Mouse (Mus musculus): ENCODE measurements around the gene Aldh4a1.

The Aldh4a1 gene

DNA sequence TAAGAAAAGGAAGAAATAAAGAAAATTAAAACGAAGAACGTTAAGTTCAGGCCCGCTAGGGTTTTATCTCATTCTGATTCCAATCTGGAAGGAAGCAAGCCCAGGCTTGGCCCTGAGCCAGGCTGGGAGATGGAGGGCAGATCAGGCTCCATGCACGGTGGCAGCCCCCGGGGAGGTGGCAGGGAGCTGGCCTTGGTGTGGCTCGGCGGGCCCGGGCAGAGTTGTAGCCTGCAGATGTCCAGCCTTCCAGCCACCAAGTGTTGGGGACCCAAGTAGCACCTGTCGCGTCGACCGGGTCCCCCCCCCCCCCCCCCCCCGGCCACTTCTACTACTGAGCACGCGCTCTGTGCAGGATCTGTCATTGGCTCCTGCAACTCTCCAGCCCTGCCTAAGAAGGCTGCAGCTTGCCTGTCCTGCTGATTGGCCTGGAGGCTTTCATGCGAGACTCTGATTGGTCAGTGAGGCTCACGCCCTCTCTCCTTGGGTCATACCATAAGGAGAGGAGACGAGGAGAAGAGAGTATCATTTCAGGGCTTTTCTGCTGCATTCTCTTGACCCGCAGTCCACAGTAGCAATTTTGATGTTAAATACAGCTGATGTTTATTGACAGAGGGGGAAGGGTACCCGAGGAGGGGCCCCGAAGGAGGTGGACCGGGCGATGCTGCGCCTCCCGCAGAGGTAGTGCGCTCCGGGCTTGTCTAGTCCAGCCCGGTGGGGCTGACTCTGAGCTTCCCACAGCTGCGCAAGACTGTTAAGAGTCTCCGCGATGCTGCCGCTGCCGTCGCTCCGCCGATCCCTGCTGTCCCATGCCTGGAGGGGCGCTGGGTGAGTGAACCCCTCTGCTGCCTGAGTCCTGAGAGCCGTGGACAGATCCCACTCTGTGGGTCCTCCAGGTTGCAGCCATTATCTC is at the start of gene Aldh4a1:
TSS of gene Aldh4a1 (plus strand) at position 494 of the 910 bp plus-strand sequence.
- DNase-seq (ENCODE audit: low read depth, low spot score) = peak; percentile 93

DNA sequence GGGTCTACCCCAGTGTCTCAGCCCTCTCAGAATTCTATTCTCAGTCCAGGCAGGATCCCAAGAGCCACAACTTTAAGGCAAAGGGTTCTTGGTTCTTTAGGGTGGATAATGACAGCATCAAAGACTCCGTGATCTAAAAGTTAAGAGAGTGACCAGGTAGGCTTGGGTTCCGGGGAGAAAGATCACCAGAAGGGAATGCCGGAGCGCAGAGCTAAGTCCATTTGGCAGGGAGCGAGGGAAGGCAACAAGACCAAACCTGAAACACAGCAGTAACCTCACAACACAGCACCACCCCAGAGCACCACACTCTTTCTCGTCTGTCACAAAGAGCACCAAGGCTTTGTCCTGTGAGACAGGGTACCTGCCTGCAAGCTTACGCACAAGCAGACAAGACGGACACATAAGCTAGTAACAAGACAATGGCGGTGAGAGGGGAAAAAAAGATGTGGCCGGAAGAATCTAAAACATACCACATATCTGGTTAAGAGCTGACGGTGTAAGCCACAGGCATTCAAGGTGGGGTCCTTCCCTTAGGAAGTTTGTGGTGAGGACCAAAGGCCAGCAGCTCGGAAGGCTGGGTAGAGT is 49.6 kb upstream of the Aldh4a1 start:
- DNase-seq (ENCODE audit: low read depth, low spot score) = no peak

DNA sequence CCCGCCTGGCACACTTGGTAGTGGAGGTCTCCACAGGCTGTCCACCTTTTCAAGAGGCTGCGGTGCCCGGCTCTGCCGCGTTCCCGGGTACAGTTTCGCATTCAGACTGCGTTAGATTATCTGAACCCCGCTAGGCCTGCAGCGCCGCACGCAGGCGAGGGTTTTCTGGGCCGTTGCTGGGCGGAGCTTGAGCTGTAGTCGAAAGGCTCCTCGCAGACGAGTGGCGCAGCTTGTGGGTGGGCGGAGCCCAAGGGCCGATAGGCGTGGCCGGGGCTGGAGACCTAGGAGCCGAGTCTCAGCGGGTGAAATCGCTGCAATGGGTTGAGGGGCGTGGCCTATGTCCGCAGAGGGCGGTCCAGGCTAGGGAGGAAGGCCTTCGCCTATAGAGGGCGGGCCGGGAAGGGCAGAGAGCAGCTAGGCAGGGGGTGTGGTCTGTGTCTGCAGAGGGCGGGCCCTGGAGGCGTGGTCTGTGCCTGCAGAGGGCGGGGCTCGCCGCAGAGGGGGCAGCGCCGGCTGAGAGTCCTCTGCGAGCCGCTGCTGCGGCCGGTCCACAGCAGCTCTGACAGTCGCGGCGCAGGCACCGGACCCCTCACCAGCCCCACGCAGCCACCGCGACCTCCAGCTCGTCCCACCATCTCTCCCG is 48.4 kb upstream of the Aldh4a1 start:
- peak; percentile 96 for DNase-seq (ENCODE audit: low read depth, low spot score)

DNA sequence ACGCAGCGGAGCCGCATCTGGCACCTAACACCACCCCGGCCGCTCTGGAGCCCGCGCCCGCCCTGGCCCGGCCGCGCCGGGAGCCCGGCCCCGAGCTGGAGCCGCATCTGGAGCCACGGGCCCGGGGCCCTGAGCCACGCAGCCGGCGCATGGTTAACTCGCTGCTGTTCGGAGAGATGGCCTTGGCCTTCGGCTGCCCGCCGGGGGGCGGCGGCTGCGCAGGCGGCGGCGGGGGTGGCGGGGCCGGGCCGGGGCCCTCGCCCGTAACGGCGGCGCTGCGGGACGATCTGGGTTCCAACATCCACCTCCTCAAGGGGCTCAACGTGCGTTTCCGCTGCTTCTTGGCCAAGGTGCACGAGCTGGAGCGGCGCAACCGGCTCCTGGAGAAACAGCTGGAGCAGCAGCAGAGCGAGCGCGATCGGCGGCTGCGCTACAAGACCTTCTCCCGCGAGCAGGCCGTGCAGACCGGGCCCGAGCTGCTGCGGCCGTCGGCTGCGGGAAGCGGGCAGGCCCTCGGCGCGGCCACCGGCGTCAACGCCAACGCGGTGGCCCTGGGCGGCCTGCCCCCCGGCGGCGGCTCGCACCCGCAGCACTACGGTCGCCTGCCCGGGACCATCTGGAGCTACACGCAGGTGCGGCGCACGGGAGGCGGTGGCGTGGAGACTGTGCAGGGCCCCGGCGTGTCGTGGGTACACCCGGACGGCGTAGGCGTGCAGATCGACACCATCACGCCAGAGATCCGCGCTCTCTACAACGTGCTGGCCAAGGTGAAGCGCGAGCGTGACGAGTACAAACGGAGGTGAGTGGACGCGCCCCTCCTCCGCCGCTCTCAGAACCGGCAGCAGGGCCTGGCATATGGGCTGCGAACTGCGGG is 47.6 kb upstream of the Aldh4a1 start:
- no peak for DNase-seq (ENCODE audit: low read depth, low spot score)

DNA sequence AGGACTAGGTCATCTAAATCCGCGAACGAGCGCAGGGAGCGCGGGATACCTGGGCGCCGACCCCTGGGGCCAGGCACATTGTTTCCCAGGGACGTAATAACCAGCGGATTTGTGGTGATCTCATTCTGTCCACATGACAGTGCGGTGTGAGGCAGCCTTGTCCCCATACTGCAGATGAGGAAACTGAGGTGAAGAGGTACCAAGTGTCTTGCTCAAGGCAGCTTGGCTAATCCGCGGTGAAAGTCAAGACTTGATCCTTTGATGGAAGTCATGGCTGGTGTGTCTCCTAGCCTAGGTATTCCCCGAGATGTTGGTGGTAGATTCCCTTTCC is 47.0 kb upstream of the Aldh4a1 start:
- DNase-seq (ENCODE audit: low read depth, low spot score) = no peak

DNA sequence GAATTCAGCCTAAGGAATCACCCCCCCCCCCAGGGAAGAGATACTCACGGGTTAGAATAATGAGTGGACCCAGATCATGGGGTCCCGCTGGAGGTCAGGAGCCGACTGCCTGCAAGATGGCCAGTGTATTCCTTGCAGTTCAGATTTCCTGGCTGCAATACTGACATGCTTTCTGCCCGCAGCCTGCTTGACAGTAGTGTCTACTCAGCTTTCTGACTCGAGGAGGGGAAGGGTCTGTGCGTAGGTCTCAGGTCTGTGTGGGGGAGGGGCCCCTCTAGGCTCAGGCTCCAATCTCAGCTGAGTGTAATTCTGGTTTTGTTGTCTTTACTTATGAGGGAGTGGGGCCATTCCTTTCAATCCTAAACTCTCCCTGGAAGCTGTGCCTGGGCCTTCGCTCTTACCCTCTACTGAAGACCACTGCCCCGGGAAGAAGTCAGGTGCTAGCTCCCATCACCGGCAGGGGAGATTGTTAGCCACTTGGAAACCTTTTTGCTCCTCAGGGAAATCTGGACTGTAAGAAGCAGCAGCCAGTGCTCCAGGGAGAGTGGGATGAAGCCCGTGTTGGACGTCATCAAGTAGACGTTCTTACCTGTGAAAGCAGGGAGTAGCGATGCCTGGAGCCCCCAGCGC is 46.3 kb upstream of the Aldh4a1 start:
- DNase-seq (ENCODE audit: low read depth, low spot score) = no peak

DNA sequence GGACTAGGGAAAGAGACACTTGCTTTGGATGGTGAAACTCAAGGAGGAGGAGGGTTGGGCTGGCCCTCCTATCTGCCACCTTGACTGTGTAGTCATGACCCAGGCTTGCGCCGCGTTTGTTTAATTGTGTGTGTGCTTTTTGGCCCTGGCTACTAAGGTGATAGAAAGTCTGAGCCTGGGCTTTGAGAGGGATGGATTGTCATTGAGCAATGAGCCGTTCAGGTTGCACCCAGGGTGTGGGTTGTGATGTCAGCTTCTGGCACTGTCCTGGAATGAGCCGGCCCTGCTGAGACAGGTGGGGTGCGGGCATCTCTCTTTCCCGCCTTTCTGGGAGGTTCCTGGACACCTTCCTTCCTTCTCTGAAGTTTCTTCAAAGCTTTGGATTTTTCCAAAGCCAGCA is 45.7 kb upstream of the Aldh4a1 start:
- no peak for DNase-seq (ENCODE audit: low read depth, low spot score)

DNA sequence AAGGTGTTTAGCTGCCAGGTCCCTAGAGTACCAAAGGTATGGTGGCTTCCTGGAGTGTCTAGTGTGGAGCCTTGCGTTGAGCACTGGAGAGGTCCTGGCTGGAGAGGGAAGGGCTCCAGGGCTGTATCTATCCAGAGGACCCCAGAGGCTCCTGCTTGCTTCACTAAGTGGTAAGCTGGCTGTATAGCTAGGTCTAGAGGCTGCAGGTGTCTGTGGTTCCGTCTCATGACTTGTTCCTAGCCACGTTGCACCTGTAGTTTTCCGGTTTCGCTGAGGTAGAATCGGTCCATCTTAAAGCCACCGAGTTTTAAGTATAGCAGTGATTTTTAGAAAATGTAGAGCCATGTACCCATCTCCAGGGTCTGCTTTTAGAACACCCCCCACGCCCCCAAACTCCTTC is 44.3 kb upstream of the Aldh4a1 start:
- DNase-seq (ENCODE audit: low read depth, low spot score) = no peak

DNA sequence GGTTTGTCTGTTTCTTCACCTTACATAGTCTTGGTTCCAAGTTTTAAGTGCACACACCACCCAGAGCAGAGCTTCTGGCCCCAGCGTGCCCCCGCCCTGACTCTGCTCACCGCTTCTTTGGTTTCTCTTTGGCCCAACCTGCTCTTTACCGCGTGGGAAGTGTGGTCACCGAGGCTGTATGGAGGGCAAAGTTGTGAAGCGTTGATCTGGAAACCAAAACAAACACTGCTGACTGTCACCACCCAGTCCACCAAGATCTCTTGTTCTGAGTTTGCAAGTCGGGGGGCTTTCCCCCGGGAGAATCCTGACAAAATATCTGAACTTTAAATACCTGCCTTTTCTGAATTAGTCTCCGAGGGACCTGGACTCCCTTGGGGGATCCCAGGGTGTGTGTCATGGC is 43.7 kb upstream of the Aldh4a1 start:
- no peak for DNase-seq (ENCODE audit: low read depth, low spot score)

DNA sequence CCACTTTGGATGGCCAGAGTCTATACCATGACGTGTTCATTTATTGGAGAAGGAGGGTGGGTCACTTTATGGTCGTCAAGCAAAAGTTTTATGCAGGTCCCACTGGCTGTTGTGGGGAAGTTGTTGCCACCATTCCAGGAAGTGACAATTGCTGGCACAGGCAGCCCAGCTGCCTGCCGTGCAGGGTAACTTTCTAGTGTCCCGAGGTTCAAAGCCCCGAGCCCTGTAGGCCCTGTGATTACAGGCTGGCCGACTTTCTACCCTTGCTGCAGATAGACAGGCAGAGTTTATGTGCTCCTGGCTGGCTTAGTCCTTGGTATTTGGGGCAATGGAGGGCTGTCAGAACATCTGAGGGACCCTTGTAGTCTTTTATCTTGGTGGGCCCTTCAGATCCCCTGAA is 43.2 kb upstream of the Aldh4a1 start:
- no peak for DNase-seq (ENCODE audit: low read depth, low spot score)

DNA sequence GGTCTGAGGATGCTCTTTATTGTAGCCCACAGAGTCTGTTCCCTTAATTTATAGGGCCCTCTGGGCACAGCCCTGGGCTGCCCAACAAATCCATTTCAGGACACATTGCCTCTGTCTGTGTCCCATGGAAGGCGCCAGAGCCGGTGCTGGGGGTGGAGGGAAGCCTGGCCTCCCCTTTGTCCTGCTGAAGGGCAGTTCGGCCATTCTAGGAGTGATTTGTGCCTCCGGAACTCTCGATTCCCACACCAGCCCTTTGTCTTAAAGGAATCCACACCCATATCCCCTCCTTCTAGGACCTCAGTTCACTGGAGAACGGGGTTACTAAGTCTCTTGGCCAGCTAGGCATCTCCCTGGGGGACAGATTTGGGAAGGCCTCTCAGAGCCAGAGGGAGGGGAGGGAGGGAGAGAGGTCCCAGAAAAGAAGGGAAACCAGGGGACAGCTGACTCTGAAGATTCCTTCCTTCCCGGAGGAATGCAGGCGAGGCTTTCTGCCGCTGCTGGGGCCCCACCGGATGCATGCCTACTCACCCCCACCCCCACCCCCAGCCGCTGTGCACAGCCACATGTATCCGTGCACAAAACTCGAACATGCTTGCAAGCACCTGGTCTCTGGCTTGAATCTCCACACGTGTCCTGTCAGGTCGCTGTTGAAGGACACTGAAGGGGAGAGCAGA is 41.9 kb upstream of the Aldh4a1 start:
- no peak for DNase-seq (ENCODE audit: low read depth, low spot score)

DNA sequence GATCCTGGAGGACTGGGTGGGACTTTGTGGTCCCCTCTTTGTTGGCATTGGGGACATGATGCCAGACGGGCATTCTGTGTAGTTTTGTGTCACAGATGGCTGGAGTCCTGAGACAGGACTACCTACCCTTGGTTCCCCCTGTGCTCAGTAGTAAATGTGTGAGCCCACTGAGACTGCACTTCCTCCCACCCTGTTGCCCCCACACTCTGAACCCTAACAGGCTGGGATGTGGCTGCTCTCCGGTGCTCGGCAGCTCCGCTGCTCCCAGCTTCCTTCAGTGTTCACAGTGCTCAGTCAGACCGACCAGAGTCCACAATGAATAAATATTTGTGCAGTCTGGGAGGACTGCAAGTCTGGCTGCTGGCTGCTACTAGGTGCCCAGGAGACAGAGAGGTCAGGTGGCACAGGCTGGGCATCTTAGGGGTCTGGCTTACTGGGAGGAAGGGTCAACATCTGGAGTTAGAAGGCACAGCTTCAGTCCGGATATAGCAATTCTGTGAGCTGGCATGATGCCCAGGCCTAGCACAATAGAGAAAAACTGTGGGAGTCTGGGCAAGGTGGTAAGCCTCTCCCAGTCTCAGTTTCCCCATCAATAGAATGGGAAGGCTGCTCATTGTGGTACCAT is 41.1 kb upstream of the Aldh4a1 start:
- DNase-seq (ENCODE audit: low read depth, low spot score) = no peak

DNA sequence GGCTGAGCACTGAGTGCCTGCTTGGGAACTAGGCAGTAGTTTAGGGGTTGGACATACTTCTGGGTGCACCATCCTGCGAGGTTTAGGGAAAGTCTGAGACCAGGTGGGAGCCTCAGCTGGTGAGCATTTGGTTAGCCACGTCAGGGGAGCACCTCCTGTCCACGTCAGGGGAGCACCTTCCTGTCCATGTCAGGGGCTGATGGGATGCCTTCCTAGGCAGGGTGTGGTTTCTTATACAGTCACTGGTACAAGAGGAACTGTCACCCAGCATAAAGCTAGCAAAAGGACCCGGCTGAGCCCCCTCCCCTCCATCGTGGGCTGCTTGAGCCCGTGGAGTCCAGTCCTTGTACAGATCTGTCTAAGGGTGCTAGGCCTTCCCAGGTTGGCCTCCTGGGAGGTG is 40.3 kb upstream of the Aldh4a1 start:
- no peak for DNase-seq (ENCODE audit: low read depth, low spot score)

DNA sequence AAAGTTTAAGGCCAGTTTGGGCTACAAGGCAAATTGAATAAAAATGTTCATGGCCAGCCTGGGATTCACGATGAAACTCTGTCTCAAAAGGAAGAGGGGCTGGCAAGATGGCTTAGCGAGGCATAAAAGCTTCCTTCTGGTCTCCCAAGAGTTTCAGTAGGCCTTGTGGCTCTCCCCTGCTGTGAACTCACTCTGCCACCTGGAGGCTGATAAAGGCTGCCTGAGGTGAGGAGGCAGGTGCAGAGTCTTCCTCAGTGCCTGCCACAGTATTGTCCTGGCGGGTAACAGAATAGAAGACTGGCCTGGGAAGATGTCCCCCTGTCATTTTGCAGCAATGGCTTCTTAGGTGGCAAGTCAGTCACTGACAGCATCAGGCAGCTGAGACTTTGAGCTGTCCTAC is 39.8 kb upstream of the Aldh4a1 start:
- DNase-seq (ENCODE audit: low read depth, low spot score) = no peak

DNA sequence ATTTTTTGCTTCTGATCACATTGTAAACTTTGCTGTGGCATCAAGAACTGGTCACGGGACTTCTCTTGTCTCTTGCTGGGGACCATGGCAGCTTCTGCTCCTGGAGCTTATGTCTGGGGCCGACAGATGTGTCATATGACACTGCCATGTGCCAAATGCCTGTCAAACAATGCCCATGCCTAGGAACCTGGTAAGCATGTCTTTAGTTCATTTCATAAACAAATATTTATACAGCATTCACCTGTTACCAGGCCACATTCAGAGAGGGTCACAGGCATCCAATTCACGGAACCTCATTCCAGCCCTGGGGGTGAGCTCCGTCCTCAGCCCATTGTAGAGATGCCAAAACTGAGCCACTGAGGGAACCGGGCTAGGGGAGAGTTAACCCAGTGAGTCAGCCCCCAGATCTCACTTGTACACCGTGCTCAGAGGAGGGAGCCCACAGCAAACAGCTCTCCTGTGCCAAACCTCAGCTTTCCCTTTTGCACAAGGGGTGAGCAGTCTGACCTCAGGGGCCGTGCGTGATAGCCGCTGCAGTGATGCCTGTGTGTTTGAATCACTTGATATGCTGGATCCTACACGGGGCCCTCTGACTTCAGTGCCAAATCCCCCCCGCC is 38.9 kb upstream of the Aldh4a1 start:
- DNase-seq (ENCODE audit: low read depth, low spot score) = no peak

DNA sequence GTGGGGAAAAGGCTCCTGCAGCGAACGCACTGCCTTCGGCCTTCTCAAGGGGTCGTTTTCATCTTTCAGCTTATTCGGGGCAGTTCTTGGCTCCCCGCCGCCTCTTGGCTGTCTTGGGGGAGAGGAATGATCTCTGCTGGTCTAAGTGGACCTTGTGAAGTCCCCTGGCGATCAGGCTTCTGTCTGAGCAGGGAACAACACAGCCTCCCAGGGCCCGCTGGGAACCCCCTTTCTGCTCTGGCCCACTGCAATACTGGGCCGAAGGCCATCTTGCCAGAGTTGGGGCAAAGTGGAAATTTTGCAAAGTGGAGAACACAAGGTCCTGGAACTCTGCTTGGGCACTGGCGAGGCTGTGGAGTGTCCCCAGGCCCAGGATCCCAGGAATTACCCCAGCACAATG is 38.0 kb upstream of the Aldh4a1 start:
- no peak for DNase-seq (ENCODE audit: low read depth, low spot score)

DNA sequence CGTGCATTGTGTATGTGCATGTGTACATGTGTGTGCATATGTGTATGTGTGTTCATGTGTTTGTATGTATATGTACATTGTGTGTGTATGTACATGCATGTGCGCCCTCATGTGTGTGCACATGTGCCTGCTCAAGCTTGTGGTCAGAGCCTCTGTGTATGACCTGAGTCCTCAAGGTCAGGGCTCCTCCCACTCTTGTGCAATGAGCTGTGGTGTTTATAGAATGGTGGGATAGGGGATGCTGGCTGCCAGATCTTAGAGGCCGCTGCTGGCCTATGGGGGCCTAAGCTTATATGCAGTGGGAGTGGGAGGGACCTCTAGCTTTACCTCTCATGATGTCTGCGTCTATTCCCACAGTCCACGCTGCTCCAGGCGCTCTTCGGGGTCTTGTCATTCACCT is 37.0 kb upstream of the Aldh4a1 start:
- DNase-seq (ENCODE audit: low read depth, low spot score) = no peak

DNA sequence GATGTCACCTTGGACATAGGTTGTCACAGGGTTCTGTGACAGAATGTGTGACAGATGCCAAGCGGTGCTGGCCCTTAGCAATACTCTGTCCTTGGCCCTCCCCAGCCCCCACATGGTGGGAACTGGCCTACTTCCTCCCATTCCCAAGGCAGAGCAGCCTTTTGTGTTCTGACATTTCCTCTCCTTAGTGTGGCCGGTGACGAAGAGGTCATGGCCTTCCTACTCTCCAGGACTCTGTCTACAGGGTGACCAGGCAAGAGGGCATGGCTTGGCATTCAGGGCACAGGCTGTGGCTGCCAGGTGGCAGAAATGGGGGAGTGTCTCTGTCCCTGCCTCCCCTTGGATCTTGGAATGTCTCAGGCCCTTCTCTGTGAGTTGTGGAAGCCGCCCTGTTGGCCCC is 35.3 kb upstream of the Aldh4a1 start:
- no peak for DNase-seq (ENCODE audit: low read depth, low spot score)

DNA sequence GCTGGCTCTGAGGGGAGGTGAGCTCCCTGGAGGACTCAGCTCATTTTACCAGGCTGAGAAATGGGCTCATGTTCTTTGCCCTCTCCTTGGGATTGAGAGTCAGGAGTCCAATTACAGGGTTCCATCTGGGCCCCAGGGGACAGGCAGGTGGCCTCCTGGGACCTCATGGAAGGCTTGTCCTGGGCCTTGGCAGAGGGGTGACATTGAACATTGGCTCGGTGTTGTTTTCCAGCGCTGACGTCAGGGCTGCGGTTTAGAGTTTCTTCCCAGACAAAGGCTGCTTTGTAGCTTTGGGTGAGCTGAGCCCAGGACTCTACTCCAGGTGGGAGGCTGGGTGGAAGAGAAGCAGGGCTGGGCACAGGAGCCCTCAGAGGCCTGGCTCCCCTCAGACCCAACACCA is 34.9 kb upstream of the Aldh4a1 start:
- no peak for DNase-seq (ENCODE audit: low read depth, low spot score)

All from retina, postnatal 7 days (tissue).